Mouse (Mus musculus) heart, embryonic 16.5 days (tissue): ENCODE measurements around the gene Slc9a3. TPM values are rescaled to one million over a fixed set of nuclear protein-coding genes. Genes with fewer than 3 reads are reported as not detected.

Source experiments
- ATAC-seq: fragments of 200-750 bp; cut with Nextera tagmentation; replicated peaks from 2 replicates; pipeline ENCODE4 v1.8.0; 2017; ENCODE audit warnings: moderate number of reproducible peaks; ENCODE audit not compliant: insufficient read depth, low FRiP score; ENCODE audit errors: extremely low read depth
- H3K27ac ChIP-seq: fragments of 300-500 bp; sonication (generic); 2 replicates; pipeline ENCODE4 v1.5.1; 2014; ENCODE audit warnings: mild to moderate bottlenecking, low read length, control low read depth, moderate library complexity
- H3K27me3 ChIP-seq: fragments of 300-500 bp; sonication (generic); 2 replicates; pipeline ENCODE4 v1.6.1; 2014; ENCODE audit warnings: low read length, mixed read lengths; ENCODE audit not compliant: control insufficient read depth, insufficient read depth
- H3K36me3 ChIP-seq: fragments of 300-500 bp; sonication (generic); 2 replicates; pipeline ENCODE4 v1.6.1; 2014; ENCODE audit not compliant: control insufficient read depth, insufficient read depth
- H3K4me1 ChIP-seq: fragments of 300-500 bp; sonication (generic); 2 replicates; pipeline ENCODE4 v1.6.1; 2014; ENCODE audit warnings: low read length, mixed read lengths; ENCODE audit not compliant: control insufficient read depth, insufficient read depth
- H3K4me2 ChIP-seq: fragments of 300-500 bp; sonication (generic); 2 replicates; pipeline ENCODE4 v1.6.1; 2014; ENCODE audit warnings: low read depth, mild to moderate bottlenecking, control low read depth, low read length
- H3K4me3 ChIP-seq: fragments of 300-500 bp; sonication (generic); 2 replicates; pipeline ENCODE4 v1.5.1; 2014; ENCODE audit warnings: mild to moderate bottlenecking, control low read depth, low read length
- H3K9ac ChIP-seq: fragments of 300-500 bp; sonication (generic); 2 replicates; pipeline ENCODE4 v1.6.1; 2014; ENCODE audit warnings: low read length, control low read depth
- H3K9me3 ChIP-seq: fragments of 300-500 bp; sonication (generic); replicated peaks from 2 replicates; pipeline ENCODE4 v1.6.1; 2016; ENCODE audit warnings: low read length; ENCODE audit not compliant: control insufficient read depth
- WGBS: fragments of 180-500 bp; shearing (Covaris S2); extraction: QIAGEN DNeasy Blood & Tissue Kit; methylation state at CpG from one replicate; pipeline ENCODE4 v1.1.7; 2014; 5-methylcytosine and 5-hydroxymethylcytosine counted together
- polyA plus RNA-seq: library from polyadenylated mRNA; unstranded; fragments of >200 nt; fragmentation: Nextera tagmentation; extraction: Ambion mirVana; gene quantifications from 2 replicates; pipeline ENCODE4 v1.2.1, GENCODE M21; 2015

Gene Slc9a3
- polyA plus RNA-seq, 1 experiment from 2014 or later = 0.22 TPM

DNA sequence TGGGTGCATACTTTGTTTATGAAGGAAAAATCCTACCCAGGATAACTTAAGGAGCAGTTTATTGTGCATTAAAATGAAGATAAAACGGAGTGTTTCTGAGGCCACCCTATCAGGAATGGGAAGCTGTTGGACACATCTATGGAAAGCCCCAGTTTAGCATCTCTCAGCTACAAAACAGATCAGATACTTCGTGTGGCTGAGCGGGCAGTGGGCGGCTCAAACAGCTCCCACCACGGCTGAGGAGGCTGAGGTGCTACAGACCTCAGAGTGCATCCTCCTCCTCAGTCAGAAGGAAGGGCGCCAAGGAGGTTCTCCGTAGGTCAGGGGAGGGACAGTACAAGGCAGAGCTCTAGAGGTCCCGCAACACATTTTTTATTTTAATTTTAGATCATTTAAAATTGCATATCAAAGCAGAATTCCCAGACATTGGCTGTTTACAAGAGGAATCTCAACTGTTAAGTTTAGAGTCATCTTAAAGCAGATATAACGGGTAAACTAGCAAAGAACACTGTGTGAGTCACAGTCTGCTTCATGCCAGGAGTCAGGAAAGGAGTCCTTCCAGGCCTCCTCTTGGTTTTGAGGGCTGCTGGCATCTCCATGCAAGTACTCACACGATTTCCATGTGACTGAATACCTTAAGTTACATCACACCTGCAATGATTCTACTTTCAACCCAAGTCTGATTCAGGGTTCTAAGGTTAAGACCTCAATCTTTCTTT is 48.3 kb downstream of the Slc9a3 start:
- no peak for ATAC-seq
- Histone ChIP-seq H3K27me3 (no peaks in the 10 kb centered on the region), H3K27ac (no peak overlapping the region), H3K9ac (no peak overlapping the region), H3K36me3 (peaks cover 38% of the 10 kb centered on the region), H3K9me3 (no peaks in the 10 kb centered on the region), H3K4me2 (no peak overlapping the region), H3K4me1 (peaks cover 10% of the 10 kb centered on the region), H3K4me3 (no peak overlapping the region)
- WGBS = 82% methylated on average over 10 of the region's 10 CpGs

GRCm38 (mm10) chr13:74172036-74172435 is 50.8 kb downstream of the Slc9a3 start:
- no peak for ATAC-seq
- Histone ChIP-seq H3K4me2 (no peak overlapping the region), H3K27me3 (no peaks in the 10 kb centered on the region), H3K4me1 (peaks cover 4% of the 10 kb centered on the region; the same call in 1 of the 2 replicates), H3K9me3 (no peaks in the 10 kb centered on the region), H3K4me3 (no peak overlapping the region), H3K36me3 (peaks cover 43% of the 10 kb centered on the region), H3K27ac (no peak overlapping the region), H3K9ac (no peak overlapping the region)
- over 99% methylated on average over 5 of the region's 5 CpGs for WGBS

DNA sequence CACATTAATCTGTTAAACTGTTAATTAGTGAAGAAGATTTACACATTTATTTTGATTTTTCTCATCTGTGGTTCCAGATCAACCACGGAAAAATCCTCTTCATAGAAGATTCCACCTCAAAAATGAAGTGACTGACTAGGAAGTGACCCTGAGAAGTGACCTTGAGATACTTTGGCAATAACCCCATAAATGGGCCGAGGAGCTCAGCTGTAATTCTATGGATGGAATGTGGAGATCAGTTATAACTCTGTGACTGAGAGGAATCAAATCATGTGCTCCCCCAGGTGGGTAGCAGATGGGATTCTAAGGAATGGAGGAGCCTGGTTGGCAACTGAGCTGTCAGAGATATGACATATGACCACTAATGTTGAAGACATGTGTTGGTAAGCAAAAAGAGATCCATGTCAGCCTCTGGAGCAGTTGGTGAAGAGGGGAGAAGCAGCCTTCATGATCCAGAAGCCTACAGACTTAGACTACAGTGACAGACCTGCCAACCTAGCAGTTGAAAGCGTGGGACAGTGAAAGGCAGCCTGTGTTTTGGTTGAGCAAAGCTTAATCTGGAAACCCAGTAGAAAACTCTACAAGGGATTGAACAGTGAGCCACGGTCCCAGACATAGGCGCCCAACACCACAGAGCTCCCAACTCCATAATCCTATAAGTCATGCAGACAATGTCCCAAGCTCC is 61.9 kb downstream of the Slc9a3 start:
- Histone ChIP-seq H3K36me3 (peaks cover 27% of the 10 kb centered on the region), H3K27ac (no peak overlapping the region), H3K27me3 (no peaks in the 10 kb centered on the region), H3K9ac (no peak overlapping the region), H3K4me2 (no peak overlapping the region), H3K4me3 (no peak overlapping the region), H3K9me3 (no peaks in the 10 kb centered on the region), H3K4me1 (no peaks in the 10 kb centered on the region)
- 82% methylated on average over 5 of the region's 5 CpGs for WGBS
- no peak for ATAC-seq

DNA sequence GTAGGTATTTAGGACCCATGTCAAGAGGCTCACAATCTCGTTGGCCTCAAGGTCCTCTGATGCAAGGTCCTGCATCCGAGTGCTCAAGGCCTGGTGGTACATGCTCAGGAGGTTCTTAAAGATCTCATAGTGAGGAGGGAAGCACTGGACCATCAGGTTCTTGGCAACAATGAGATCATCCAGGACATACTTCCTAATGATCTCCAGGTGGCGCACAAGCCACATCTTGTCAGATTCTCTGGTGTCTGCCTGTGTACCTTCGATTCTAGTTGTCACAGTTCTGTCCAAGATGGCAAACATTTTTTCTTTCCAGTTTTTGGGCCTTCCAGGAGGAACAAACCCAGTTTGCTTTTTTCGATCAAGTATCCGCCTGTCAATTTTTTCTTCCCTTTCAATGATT is 71.4 kb downstream of the Slc9a3 start:
- Histone ChIP-seq H3K4me2 (no peak overlapping the region), H3K4me3 (no peak overlapping the region), H3K9ac (no peak overlapping the region), H3K4me1 (no peaks in the 10 kb centered on the region), H3K9me3 (no peaks in the 10 kb centered on the region), H3K27ac (no peak overlapping the region), H3K27me3 (no peaks in the 10 kb centered on the region), H3K36me3 (peaks cover 34% of the 10 kb centered on the region)
- whole genome bisulfite sequencing = 77% methylated on average over 6 of the region's 6 CpGs
- no peak for ATAC-seq

DNA sequence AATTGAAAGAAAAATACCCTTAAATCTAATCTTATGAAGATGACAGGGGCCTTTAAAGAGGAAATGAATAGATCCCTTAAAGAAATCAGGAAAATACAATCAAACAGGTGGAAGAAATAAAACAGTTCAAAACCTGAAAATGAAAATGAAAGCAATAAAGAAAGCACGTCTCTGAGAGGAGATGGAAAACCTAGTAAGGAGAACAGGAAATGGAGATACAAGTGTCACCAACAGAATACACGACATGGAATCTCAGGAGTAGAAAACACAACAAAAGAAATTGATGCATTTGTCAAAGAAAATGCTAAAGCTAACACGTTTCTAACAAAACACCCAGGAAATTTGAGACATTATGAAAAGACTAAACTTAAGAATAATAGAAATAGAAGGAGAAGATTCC is 75.2 kb downstream of the Slc9a3 start:
- Histone ChIP-seq H3K27me3 (no peaks in the 10 kb centered on the region), H3K9ac (no peak overlapping the region), H3K27ac (no peak overlapping the region), H3K4me2 (no peak overlapping the region), H3K4me3 (no peak overlapping the region), H3K36me3 (peaks cover 21% of the 10 kb centered on the region), H3K9me3 (no peaks in the 10 kb centered on the region), H3K4me1 (no peaks in the 10 kb centered on the region)
- ATAC-seq = no peak
- WGBS = 80% methylated on average over 3 of the region's 3 CpGs

GRCm38 (mm10) chr13:74208317-74208985 is 87.2 kb downstream of the Slc9a3 start, which contains the start of gene Exoc3:
Gene Exoc3, minus strand, starts transcription at chr13:74208732.
- Histone ChIP-seq H3K36me3 (peaks cover 18% of the 10 kb centered on the region), H3K4me3 (peak within 1 kb of the TSS; percentile 68), H3K4me2 (peak within 1 kb of the TSS; percentile 75), H3K9me3 (no peaks in the 10 kb centered on the region), H3K27ac (peak within 1 kb of the TSS; percentile 96), H3K27me3 (0 out of 2 replicates have a peak, but pooled peaks cover 3% of the 10 kb centered on the region), H3K9ac (peak within 1 kb of the TSS; percentile 86), H3K4me1 (peaks cover 12% of the 10 kb centered on the region)
- peak; percentile 96 for ATAC-seq
- WGBS = under 1% methylated on average over 39 of the region's 39 CpGs

GRCm38 (mm10) chr13:74208986-74209345 is 87.7 kb downstream of the Slc9a3 start:
- peak; percentile 31 for ATAC-seq
- H3K36me3 ChIP-seq = peaks cover 13% of the 10 kb centered on the region
- peak overlapping the region; percentile 75 for H3K4me2 ChIP-seq
- H3K4me3 ChIP-seq = peak overlapping the region; percentile 68
- H3K27ac ChIP-seq = peak overlapping the region; percentile 96
- 0 out of 2 replicates have a peak, but pooled peaks cover 3% of the 10 kb centered on the region for H3K27me3 ChIP-seq
- 24% methylated on average over 12 of the region's 12 CpGs for WGBS
- peaks cover 12% of the 10 kb centered on the region for H3K4me1 ChIP-seq
- no peaks in the 10 kb centered on the region for H3K9me3 ChIP-seq
- peak overlapping the region; percentile 86 for H3K9ac ChIP-seq

DNA sequence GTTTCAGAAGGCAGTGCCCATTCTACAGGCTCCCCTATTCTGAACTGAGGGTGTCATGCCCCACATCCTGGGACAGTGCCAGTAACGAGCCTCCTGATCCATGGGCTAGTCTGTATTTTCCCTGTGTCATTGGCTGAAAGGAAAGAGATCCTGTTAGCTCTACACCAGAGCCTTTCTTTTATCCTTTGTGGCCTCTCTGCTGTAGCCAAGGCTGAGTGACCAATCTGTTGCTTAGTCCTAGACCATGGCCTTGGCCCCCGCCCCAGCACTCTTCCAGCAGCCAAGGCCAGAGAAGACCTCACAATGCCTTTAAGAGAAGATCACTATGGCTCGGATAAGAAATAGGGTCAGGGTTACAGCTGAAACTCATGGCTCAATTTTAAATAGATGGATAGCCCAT is 97.2 kb downstream of the Slc9a3 start:
- Histone ChIP-seq H3K27me3 (no peaks in the 10 kb centered on the region), H3K9me3 (no peaks in the 10 kb centered on the region), H3K27ac (no peak overlapping the region), H3K4me2 (no peak overlapping the region), H3K4me3 (no peak overlapping the region), H3K36me3 (no peaks in the 10 kb centered on the region), H3K4me1 (0 out of 2 replicates have a peak, but pooled peaks cover 3% of the 10 kb centered on the region), H3K9ac (no peak overlapping the region)
- no peak for ATAC-seq
- 67% methylated on average over 3 of the region's 3 CpGs for WGBS
